Mouse (Mus musculus): ENCODE data around the gene Tfpi. TPM values are rescaled to one million over a fixed set of nuclear protein-coding genes. Genes with fewer than 3 reads are reported as not detected.

Gene Tfpi
- polyA plus RNA-seq, 1 experiment from 2014 or later = 12.4 TPM

GRCm38 (mm10) chr2:84445499-84445898 lies 31.1 kb downstream of the Tfpi start:
- DNase-seq (ENCODE audit: low spot score) = no peak
- no peaks in the 10 kb centered on the region for H3K27me3 ChIP-seq (ENCODE audit: control insufficient read depth, insufficient read depth, low read length)
- no peak overlapping the region for H3K4me2 ChIP-seq (ENCODE audit: low read depth, severe bottlenecking)
- H3K9me3 ChIP-seq (ENCODE audit: control insufficient read depth, low read length) = no peaks in the 10 kb centered on the region
- no peak for ATAC-seq (ENCODE audit: insufficient number of reproducible peaks, low FRiP score, low TSS enrichment, low read depth)
- no peak overlapping the region for H3K9ac ChIP-seq (ENCODE audit: low read length)
- H3K27ac ChIP-seq (replicated peaks; ENCODE audit: low read depth, low read length) = no peak overlapping the region
- H3K4me3 ChIP-seq (ENCODE audit: low read depth, low read length) = no peak overlapping the region
- H3K4me1 ChIP-seq (ENCODE audit: control insufficient read depth, insufficient read depth, low read length) = no peaks in the 10 kb centered on the region
- 91% methylated on average over 1 of the region's 1 CpGs for WGBS
- no peaks in the 10 kb centered on the region for H3K36me3 ChIP-seq (ENCODE audit: control insufficient read depth, insufficient read depth, low read length)

- Histone ChIP-seq H3K36me3 (ENCODE audit: control insufficient read depth, insufficient read depth, low read length) (no peaks in the 10 kb centered on the region), H3K27ac (replicated peaks; ENCODE audit: low read depth, low read length) (no peak overlapping the region), H3K4me1 (ENCODE audit: control insufficient read depth, insufficient read depth, low read length) (no peaks in the 10 kb centered on the region), H3K9me3 (ENCODE audit: control insufficient read depth, low read length) (no peaks in the 10 kb centered on the region), H3K9ac (ENCODE audit: low read length) (no peak overlapping the region), H3K4me2 (ENCODE audit: low read depth, severe bottlenecking) (no peak overlapping the region), H3K27me3 (ENCODE audit: control insufficient read depth, insufficient read depth, low read length) (no peaks in the 10 kb centered on the region), H3K4me3 (ENCODE audit: low read depth, low read length) (no peak overlapping the region)
- ATAC-seq (ENCODE audit: insufficient number of reproducible peaks, low FRiP score, low TSS enrichment, low read depth) (no peak), DNase-seq (ENCODE audit: low spot score) (no peak)
- 87% methylated on average over 5 of the region's 5 CpGs for WGBS
Observed at GRCm38 (mm10) chr2:84441940-84442339, 34.6 kb downstream of the Tfpi start.

DNA sequence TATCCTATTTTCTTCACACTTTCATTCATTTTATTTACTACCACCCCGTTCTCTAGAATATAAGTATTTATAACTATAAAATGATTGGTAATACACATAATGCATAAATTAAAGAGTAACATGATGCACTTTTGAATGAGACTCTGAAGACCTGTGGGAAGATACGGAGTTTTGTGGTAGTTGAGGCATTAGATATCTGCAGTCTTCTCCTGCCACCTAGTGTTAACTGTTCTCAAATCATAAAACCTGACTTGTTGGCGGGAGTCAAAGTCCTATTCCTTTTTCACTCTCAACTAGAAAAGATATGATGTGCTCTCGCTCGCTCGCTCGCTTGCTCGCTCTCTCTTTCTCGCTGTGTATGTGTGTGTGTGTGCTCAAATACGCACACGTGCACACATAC lies 46.9 kb downstream of the Tfpi start:
- no peaks in the 10 kb centered on the region for H3K27me3 ChIP-seq (ENCODE audit: control insufficient read depth, insufficient read depth, low read length)
- H3K9ac ChIP-seq (ENCODE audit: low read length) = no peak overlapping the region
- no peaks in the 10 kb centered on the region for H3K36me3 ChIP-seq (ENCODE audit: control insufficient read depth, insufficient read depth, low read length)
- no peaks in the 10 kb centered on the region; the same call in 1 of the 2 replicates for H3K4me1 ChIP-seq (ENCODE audit: control insufficient read depth, insufficient read depth, low read length)
- no peaks in the 10 kb centered on the region for H3K9me3 ChIP-seq (ENCODE audit: control insufficient read depth, low read length)
- ATAC-seq (ENCODE audit: insufficient number of reproducible peaks, low FRiP score, low TSS enrichment, low read depth) (no peak), DNase-seq (ENCODE audit: low spot score) (no peak)
- H3K4me2 ChIP-seq (ENCODE audit: low read depth, severe bottlenecking) = no peak overlapping the region
- WGBS = 49% methylated on average over 11 of the region's 11 CpGs
- H3K27ac ChIP-seq (replicated peaks; ENCODE audit: low read depth, low read length) = no peak overlapping the region
- no peak overlapping the region for H3K4me3 ChIP-seq (ENCODE audit: low read depth, low read length)

GRCm38 (mm10) chr2:84428836-84429235 lies 47.7 kb downstream of the Tfpi start:
- H3K4me3 ChIP-seq (ENCODE audit: low read depth, low read length) = no peak overlapping the region
- no peak for ATAC-seq (ENCODE audit: insufficient number of reproducible peaks, low FRiP score, low TSS enrichment, low read depth)
- H3K4me2 ChIP-seq (ENCODE audit: low read depth, severe bottlenecking) = no peak overlapping the region
- no peaks in the 10 kb centered on the region for H3K9me3 ChIP-seq (ENCODE audit: control insufficient read depth, low read length)
- DNase-seq (ENCODE audit: low spot score) = no peak
- H3K4me1 ChIP-seq (ENCODE audit: control insufficient read depth, insufficient read depth, low read length) = no peaks in the 10 kb centered on the region; the same call in 1 of the 2 replicates
- no peak overlapping the region for H3K27ac ChIP-seq (replicated peaks; ENCODE audit: low read depth, low read length)
- H3K36me3 ChIP-seq (ENCODE audit: control insufficient read depth, insufficient read depth, low read length) = no peaks in the 10 kb centered on the region
- 46% methylated on average over 3 of the region's 3 CpGs for WGBS
- no peaks in the 10 kb centered on the region for H3K27me3 ChIP-seq (ENCODE audit: control insufficient read depth, insufficient read depth, low read length)
- no peak overlapping the region for H3K9ac ChIP-seq (ENCODE audit: low read length)

GRCm38 (mm10) chr2:84426531-84426930 lies 50.0 kb downstream of the Tfpi start:
- DNase-seq (ENCODE audit: low spot score) (no peak), ATAC-seq (ENCODE audit: insufficient number of reproducible peaks, low FRiP score, low TSS enrichment, low read depth) (no peak)
- Histone ChIP-seq H3K27ac (replicated peaks; ENCODE audit: low read depth, low read length) (no peak overlapping the region), H3K9ac (ENCODE audit: low read length) (no peak overlapping the region), H3K4me3 (ENCODE audit: low read depth, low read length) (no peak overlapping the region), H3K9me3 (ENCODE audit: control insufficient read depth, low read length) (no peaks in the 10 kb centered on the region), H3K36me3 (ENCODE audit: control insufficient read depth, insufficient read depth, low read length) (no peaks in the 10 kb centered on the region), H3K27me3 (ENCODE audit: control insufficient read depth, insufficient read depth, low read length) (no peaks in the 10 kb centered on the region), H3K4me2 (ENCODE audit: low read depth, severe bottlenecking) (no peak overlapping the region), H3K4me1 (ENCODE audit: control insufficient read depth, insufficient read depth, low read length) (no peaks in the 10 kb centered on the region; the same call in 1 of the 2 replicates)
- 82% methylated on average over 4 of the region's 4 CpGs for WGBS

DNA sequence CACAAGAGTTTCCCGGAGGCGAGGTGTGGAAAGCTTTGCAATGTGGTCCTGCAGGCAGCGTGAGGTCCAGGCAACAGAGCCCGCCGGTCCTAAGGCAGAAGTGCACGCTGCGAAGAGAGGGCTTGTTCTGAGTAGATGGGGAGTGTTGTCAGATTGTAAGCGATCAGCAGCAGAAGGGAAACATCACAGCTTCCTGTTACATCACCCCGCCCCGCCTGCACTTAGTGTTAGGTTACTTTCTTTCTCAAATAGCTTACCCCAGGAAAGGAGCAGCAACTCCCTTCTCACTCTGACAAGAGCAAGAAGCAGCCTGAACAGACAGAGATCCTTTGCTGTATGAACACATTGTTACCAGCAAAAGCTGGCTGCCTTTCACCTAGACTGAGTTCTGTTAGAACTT lies 51.4 kb downstream of the Tfpi start, which contains the start of gene Calcrl:
TSS of gene Calcrl (minus strand) at position 274 of the 400 bp plus-strand sequence.
- peak; percentile 72 for DNase-seq (ENCODE audit: low spot score)
- no peaks in the 10 kb centered on the region for H3K27me3 ChIP-seq (ENCODE audit: control insufficient read depth, insufficient read depth, low read length)
- H3K36me3 ChIP-seq (ENCODE audit: control insufficient read depth, insufficient read depth, low read length) = no peaks in the 10 kb centered on the region
- under 1% methylated on average over 10 of the region's 10 CpGs for WGBS
- peak within 1 kb of the TSS; percentile 47; the same call in 1 of the 2 replicates for H3K27ac ChIP-seq (replicated peaks; ENCODE audit: low read depth, low read length)
- peak within 1 kb of the TSS; percentile 50 for H3K4me2 ChIP-seq (ENCODE audit: low read depth, severe bottlenecking)
- no peaks in the 10 kb centered on the region for H3K9me3 ChIP-seq (ENCODE audit: control insufficient read depth, low read length)
- peak; percentile 76 for ATAC-seq (ENCODE audit: insufficient number of reproducible peaks, low FRiP score, low TSS enrichment, low read depth)
- peak within 1 kb of the TSS; percentile 26 for H3K4me3 ChIP-seq (ENCODE audit: low read depth, low read length)
- H3K9ac ChIP-seq (ENCODE audit: low read length) = peak within 1 kb of the TSS; percentile 49
- H3K4me1 ChIP-seq (ENCODE audit: control insufficient read depth, insufficient read depth, low read length) = no peaks in the 10 kb centered on the region; the same call in 1 of the 2 replicates

DNA sequence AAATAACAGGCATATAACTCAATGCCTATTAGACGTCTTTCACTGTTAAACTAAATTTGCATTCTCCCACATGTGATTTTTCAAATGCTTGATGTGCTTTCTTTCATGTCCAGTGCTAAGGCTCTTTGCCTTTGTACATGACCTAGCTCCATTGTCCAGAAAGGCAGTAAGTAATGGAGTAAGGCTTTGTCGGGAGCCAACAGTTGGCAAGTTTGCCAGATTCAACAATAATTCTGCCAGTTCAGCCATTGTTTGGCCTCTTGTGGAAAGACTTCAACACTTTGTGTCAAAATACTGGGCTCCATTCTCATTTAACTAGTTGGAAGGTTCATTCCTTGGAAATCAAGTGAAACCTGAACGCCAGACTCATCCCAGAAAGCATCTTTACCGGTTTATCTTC lies 60.1 kb downstream of the Tfpi start:
- WGBS = 87% methylated on average over 4 of the region's 4 CpGs
- Histone ChIP-seq H3K27ac (replicated peaks; ENCODE audit: low read depth, low read length) (no peak overlapping the region), H3K9ac (ENCODE audit: low read length) (no peak overlapping the region), H3K9me3 (ENCODE audit: control insufficient read depth, low read length) (no peaks in the 10 kb centered on the region), H3K4me1 (ENCODE audit: control insufficient read depth, insufficient read depth, low read length) (no peaks in the 10 kb centered on the region), H3K36me3 (ENCODE audit: control insufficient read depth, insufficient read depth, low read length) (no peaks in the 10 kb centered on the region), H3K27me3 (ENCODE audit: control insufficient read depth, insufficient read depth, low read length) (no peaks in the 10 kb centered on the region), H3K4me2 (ENCODE audit: low read depth, severe bottlenecking) (no peak overlapping the region), H3K4me3 (ENCODE audit: low read depth, low read length) (no peak overlapping the region)
- DNase-seq (ENCODE audit: low spot score) = no peak
- no peak for ATAC-seq (ENCODE audit: insufficient number of reproducible peaks, low FRiP score, low TSS enrichment, low read depth)

DNA sequence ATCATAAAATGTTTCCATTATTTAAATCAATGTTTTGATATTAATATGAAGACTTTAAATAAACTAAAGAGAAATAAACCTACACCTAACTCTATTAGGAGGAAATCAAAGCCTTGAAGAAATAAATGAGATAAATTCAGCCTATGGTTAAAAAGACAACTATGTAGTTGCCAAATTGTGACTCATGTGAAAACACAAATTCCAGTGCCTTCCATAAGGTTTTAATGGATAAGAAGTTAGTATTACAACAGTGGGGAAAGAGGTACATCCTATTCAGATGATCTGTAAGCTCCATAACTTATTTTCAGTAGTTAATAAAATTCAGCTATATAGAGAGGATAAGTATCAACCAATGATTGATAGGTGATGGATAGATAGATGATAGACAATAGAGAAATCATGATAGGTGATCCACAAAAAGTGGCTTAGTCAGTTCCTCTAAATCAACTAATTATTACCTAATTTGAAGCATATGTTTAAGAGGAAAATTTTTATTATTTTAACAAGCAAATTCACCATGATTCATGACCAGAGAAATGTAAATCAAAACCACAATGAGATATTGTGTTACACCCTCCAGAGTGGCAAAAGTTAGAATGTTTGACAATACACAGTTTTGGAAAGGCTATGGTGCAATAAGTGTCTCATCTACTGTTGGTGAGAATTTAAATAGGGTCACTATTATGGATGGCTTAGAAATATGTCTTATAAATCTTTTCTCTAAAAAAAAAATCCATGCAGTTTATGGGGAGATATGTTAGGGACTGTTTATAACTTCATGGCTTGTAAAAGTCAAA lies 66.6 kb downstream of the Tfpi start:
- H3K4me1 ChIP-seq (ENCODE audit: control insufficient read depth, insufficient read depth, low read length) = no peaks in the 10 kb centered on the region
- no peaks in the 10 kb centered on the region for H3K27me3 ChIP-seq (ENCODE audit: control insufficient read depth, insufficient read depth, low read length)
- H3K4me3 ChIP-seq (ENCODE audit: low read depth, low read length) = no peak overlapping the region
- ATAC-seq (ENCODE audit: insufficient number of reproducible peaks, low FRiP score, low TSS enrichment, low read depth) = no peak
- no peaks in the 10 kb centered on the region for H3K9me3 ChIP-seq (ENCODE audit: control insufficient read depth, low read length)
- H3K27ac ChIP-seq (replicated peaks; ENCODE audit: low read depth, low read length) = no peak overlapping the region
- no peak for DNase-seq (ENCODE audit: low spot score)
- H3K36me3 ChIP-seq (ENCODE audit: control insufficient read depth, insufficient read depth, low read length) = no peaks in the 10 kb centered on the region
- H3K4me2 ChIP-seq (ENCODE audit: low read depth, severe bottlenecking) = no peak overlapping the region
- no peak overlapping the region for H3K9ac ChIP-seq (ENCODE audit: low read length)

Measured in limb, embryonic 11.5 days (tissue).